Mouse (Mus musculus) stomach, embryonic 14.5 days (tissue): Measurements from ENCODE around the gene Icam2. TPM values are rescaled to one million over a fixed set of nuclear protein-coding genes. Genes with fewer than 3 reads are reported as not detected.

Source experiments
- ATAC-seq: fragments of 200-750 bp; cut with Nextera tagmentation; 2 replicates; pipeline ENCODE4 v1.8.0; 2017; ENCODE audit warnings: low read depth, moderate TSS enrichment; ENCODE audit not compliant: insufficient number of reproducible peaks, insufficient read depth, low FRiP score
- H3K27ac ChIP-seq: fragments of 300-500 bp; sonication (generic); 2 replicates; pipeline ENCODE4 v1.5.1; 2014; ENCODE audit warnings: mild to moderate bottlenecking, low read length, moderate library complexity, mixed read lengths
- H3K27me3 ChIP-seq: fragments of 300-500 bp; sonication (generic); 2 replicates; pipeline ENCODE4 v1.6.1; 2014; ENCODE audit warnings: low read length, control low read depth, mixed read lengths; ENCODE audit not compliant: control insufficient read depth, insufficient read depth
- H3K36me3 ChIP-seq: fragments of 300-500 bp; sonication (generic); 2 replicates; pipeline ENCODE4 v1.6.1; 2014; ENCODE audit warnings: mild to moderate bottlenecking, control low read depth, low read length, moderate library complexity, mixed read lengths; ENCODE audit not compliant: control insufficient read depth, insufficient read depth
- H3K4me1 ChIP-seq: fragments of 300-500 bp; sonication (generic); 2 replicates; pipeline ENCODE4 v1.6.1; 2014; ENCODE audit warnings: low read length, control low read depth, mixed read lengths; ENCODE audit not compliant: control insufficient read depth, insufficient read depth
- H3K4me2 ChIP-seq: fragments of 300-500 bp; sonication (generic); replicated peaks from 2 replicates; pipeline ENCODE4 v1.6.1; 2014; ENCODE audit warnings: low read depth, low read length, control low read depth
- H3K4me3 ChIP-seq: fragments of 300-500 bp; sonication (generic); 2 replicates; pipeline ENCODE4 v1.5.1; 2014; ENCODE audit warnings: low read depth, low read length, control low read depth
- H3K9ac ChIP-seq: fragments of 300-500 bp; sonication (generic); replicated peaks from 2 replicates; pipeline ENCODE4 v1.6.1; 2014; ENCODE audit warnings: low read depth, mild to moderate bottlenecking, control low read depth, low read length, moderate library complexity, mixed read lengths
- H3K9me3 ChIP-seq: fragments of 300-500 bp; sonication (generic); 2 replicates; pipeline ENCODE4 v1.6.1; 2016; ENCODE audit warnings: low read depth, low read length, control low read depth; ENCODE audit not compliant: control insufficient read depth
- WGBS: fragments of 180-500 bp; shearing (Covaris S2); extraction: QIAGEN DNeasy Blood & Tissue Kit; methylation state at CpG from one replicate; pipeline ENCODE4 v1.1.7; 2014; 5-methylcytosine and 5-hydroxymethylcytosine counted together
- polyA plus RNA-seq: library from polyadenylated mRNA; unstranded; fragments of >200 nt; fragmentation: Nextera tagmentation; extraction: Ambion mirVana; gene quantifications from 2 replicates; pipeline ENCODE4 v1.2.1, GENCODE M21; 2014

Icam2 gene
- polyA plus RNA-seq, 1 experiment from 2014 or later = 43.4 TPM

DNA sequence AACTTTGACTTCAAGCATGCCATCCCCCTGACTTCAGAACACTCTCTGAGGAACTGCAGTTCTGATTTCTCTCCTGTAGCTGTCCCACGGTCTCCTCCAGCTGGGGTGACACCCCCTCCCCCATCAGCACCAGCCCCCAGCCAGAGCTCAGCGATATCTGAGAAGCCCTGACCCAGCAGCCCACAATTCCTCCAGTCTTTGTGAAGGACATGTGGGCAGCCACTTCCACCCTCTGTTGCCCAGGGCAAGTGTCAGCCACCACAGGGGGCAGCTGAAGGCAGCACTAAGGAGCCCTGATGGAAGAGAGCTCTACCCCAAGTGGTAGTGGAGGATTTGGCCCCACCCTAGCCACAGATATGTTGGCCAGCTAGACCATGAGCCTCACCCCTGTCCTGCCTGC is 53.8 kb downstream of the Icam2 start:
- no peak overlapping the region for H3K27ac ChIP-seq
- ATAC-seq = no peak
- no peaks in the 10 kb centered on the region for H3K36me3 ChIP-seq
- H3K9ac ChIP-seq = no peak overlapping the region
- no peaks in the 10 kb centered on the region for H3K27me3 ChIP-seq
- no peak overlapping the region for H3K4me2 ChIP-seq
- no peak overlapping the region for H3K4me3 ChIP-seq
- WGBS = 0% methylated on average over 2 of the region's 2 CpGs
- no peaks in the 10 kb centered on the region for H3K9me3 ChIP-seq
- no peaks in the 10 kb centered on the region for H3K4me1 ChIP-seq

DNA sequence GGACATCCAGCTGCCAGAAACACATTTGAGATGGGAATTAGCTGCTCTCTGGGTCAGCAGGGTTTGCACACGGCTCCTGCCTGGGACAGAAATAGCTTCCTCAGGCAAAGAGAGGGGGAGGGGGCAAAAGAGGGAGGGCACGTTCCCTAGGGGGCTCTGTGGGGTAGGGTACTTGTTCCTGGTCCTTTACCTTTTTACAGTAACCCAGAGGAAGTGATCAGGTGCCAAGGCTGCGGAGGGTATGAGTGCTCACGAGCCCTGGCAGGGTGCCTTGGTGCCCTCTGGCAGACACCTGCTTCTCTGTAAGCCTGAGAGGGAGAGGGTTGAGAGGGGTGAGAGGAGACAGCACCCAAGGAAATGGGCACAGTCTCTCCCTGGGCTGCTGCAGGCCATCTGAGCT is 55.4 kb downstream of the Icam2 start:
- no peaks in the 10 kb centered on the region for H3K9me3 ChIP-seq
- no peak for ATAC-seq
- no peak overlapping the region for H3K4me3 ChIP-seq
- H3K36me3 ChIP-seq = no peaks in the 10 kb centered on the region
- no peaks in the 10 kb centered on the region for H3K27me3 ChIP-seq
- no peaks in the 10 kb centered on the region for H3K4me1 ChIP-seq
- H3K4me2 ChIP-seq = no peak overlapping the region
- no peak overlapping the region for H3K9ac ChIP-seq
- 55% methylated on average over 4 of the region's 4 CpGs for WGBS
- H3K27ac ChIP-seq = no peak overlapping the region

DNA sequence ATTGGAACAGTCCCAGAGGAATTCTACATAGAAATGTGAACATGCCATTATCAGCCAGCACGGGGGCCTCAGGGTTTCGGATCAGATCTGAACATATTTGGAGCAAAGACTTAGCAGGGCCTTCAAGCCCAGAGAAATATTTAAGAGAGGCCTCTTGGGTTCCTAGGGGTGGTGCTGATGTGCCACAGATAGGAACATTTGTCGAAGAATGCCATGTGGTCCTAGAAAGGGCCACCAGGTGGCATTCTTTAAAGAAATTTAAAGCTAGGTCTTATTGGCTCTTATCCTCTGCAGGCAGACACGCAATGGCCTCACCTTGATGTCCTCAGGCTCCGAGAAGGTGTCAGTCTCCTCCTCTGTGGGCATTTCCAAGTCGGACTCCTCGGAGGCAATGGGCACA is 58.2 kb downstream of the Icam2 start:
- no peak for ATAC-seq
- Histone ChIP-seq H3K27ac (no peak overlapping the region), H3K27me3 (no peaks in the 10 kb centered on the region), H3K4me3 (no peak overlapping the region), H3K9ac (no peak overlapping the region), H3K4me2 (no peak overlapping the region), H3K4me1 (no peaks in the 10 kb centered on the region), H3K36me3 (no peaks in the 10 kb centered on the region), H3K9me3 (no peaks in the 10 kb centered on the region)
- WGBS = 54% methylated on average over 7 of the region's 7 CpGs

DNA sequence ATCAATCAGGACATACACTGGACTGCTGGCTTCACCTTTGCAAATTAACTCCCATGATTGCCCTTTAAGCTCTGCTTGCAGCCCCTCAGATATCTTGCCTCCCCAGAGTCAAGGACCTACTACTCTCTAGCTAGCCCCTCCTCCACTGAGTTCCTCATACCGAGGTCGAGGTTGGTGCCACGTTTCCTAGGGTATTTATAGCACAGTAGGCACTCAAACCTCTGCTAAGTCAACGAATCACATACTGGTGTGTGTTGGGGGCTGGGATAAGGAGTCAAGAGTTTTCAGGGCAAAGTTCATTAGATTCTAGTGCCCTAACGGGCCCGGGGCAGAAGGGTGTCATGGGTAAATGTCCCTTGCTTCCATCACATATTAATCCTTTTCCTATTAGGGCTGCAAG is 58.7 kb downstream of the Icam2 start:
- Histone ChIP-seq H3K9me3 (no peaks in the 10 kb centered on the region), H3K27me3 (no peaks in the 10 kb centered on the region), H3K4me2 (no peak overlapping the region), H3K4me1 (no peaks in the 10 kb centered on the region), H3K27ac (no peak overlapping the region), H3K36me3 (no peaks in the 10 kb centered on the region), H3K9ac (no peak overlapping the region), H3K4me3 (no peak overlapping the region)
- ATAC-seq = no peak
- WGBS = 53% methylated on average over 6 of the region's 6 CpGs

DNA sequence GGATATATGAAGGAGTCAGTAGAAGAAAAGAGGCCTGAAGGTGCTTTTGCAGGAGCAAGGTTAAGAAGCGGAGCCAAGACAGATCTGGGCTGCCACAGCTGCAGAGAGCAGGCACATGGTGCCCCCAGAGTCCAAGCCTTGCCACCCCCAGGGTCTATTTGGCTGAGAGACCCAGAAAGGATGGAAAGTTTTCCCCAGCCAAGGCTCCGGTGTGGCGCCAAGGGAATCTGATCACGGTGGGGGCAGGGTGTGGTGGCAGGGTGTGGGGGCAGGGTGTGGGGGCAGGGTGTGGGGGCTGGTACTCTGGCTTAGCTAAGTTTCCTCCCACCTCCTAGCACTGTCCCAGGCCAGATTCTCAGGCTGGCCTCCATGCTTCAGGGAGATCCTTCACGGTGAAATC is 59.4 kb downstream of the Icam2 start:
- Histone ChIP-seq H3K9me3 (no peaks in the 10 kb centered on the region), H3K27me3 (no peaks in the 10 kb centered on the region), H3K27ac (no peak overlapping the region), H3K36me3 (no peaks in the 10 kb centered on the region), H3K9ac (no peak overlapping the region), H3K4me1 (no peaks in the 10 kb centered on the region), H3K4me2 (no peak overlapping the region), H3K4me3 (no peak overlapping the region)
- WGBS = 46% methylated on average over 5 of the region's 5 CpGs
- no peak for ATAC-seq

Other genes starting within 250 kb of the Icam2 start
- not detected in 2 replicates for gene Gm10840, start 227.2 kb downstream of the Icam2 start, polyA plus RNA-seq
- 149 and 157 TPM in 2 replicates for gene Limd2, start 227.2 kb downstream of the Icam2 start, polyA plus RNA-seq
- 23.2 and 27.5 TPM in 2 replicates for gene Strada, start 185.9 kb downstream of the Icam2 start, polyA plus RNA-seq
- 60.2 and 68.1 TPM in 2 replicates for gene Ccdc47, start 171.7 kb downstream of the Icam2 start, polyA plus RNA-seq
- gene Ddx42, start 171.1 kb downstream of the Icam2 start, polyA plus RNA-seq = 67.9 TPM in 2 replicates
- gene Ftsj3, start 132.0 kb downstream of the Icam2 start, polyA plus RNA-seq = 50.2 and 54.3 TPM in 2 replicates
- 241 and 254 TPM in 2 replicates for gene Psmc5, start 131.9 kb downstream of the Icam2 start, polyA plus RNA-seq
- 82.8 and 86.2 TPM in 2 replicates for gene Smarcd2, start 115.1 kb downstream of the Icam2 start, polyA plus RNA-seq
- 0.07 and 0.41 TPM in 2 replicates for gene Tcam1, start 111.4 kb downstream of the Icam2 start, polyA plus RNA-seq
- not detected in 2 replicates for gene Gh, start 86.2 kb downstream of the Icam2 start, polyA plus RNA-seq
- gene Cd79b, start 73.3 kb downstream of the Icam2 start, polyA plus RNA-seq = 2.7 and 2.9 TPM in 2 replicates
- gene Scn4a, start 34.8 kb downstream of the Icam2 start, polyA plus RNA-seq = 0.13 TPM in 1 of 2 replicates, not detected in the other
- 0.49 and 0.77 TPM in 2 replicates for gene Prr29, start 22.6 kb downstream of the Icam2 start, polyA plus RNA-seq
- 7.6 and 11.2 TPM in 2 replicates for gene Ern1, start 99.8 kb upstream of the Icam2 start, polyA plus RNA-seq
- gene Tex2, start 225.3 kb upstream of the Icam2 start, polyA plus RNA-seq = 9.8 and 11.7 TPM in 2 replicates